Mouse (Mus musculus) stomach, embryonic 15.5 days (tissue): ENCODE results near the gene Phf21a. TPM values are rescaled to one million over a fixed set of nuclear protein-coding genes. Genes with fewer than 3 reads are reported as not detected.

ENCODE experiments used
- ATAC-seq: fragments of 200-750 bp; cut with Nextera tagmentation; 2 replicates; pipeline ENCODE4 v1.8.0; 2017; ENCODE audit warnings: low read depth, moderate number of reproducible peaks, moderate TSS enrichment; ENCODE audit not compliant: insufficient read depth, low FRiP score
- H3K27ac ChIP-seq: fragments of 300-500 bp; sonication (generic); 2 replicates; pipeline ENCODE4 v1.5.1; 2015; ENCODE audit warnings: mild to moderate bottlenecking, inconsistent platforms
- H3K27me3 ChIP-seq: fragments of 300-500 bp; sonication (generic); replicated peaks from 2 replicates; pipeline ENCODE4 v1.6.1; 2015; ENCODE audit warnings: inconsistent platforms
- H3K36me3 ChIP-seq: fragments of 300-500 bp; sonication (generic); 2 replicates; pipeline ENCODE4 v1.6.1; 2015; ENCODE audit warnings: inconsistent platforms
- H3K4me1 ChIP-seq: fragments of 300-500 bp; sonication (generic); 2 replicates; pipeline ENCODE4 v1.6.1; 2015; ENCODE audit warnings: inconsistent platforms
- H3K4me2 ChIP-seq: fragments of 300-500 bp; sonication (generic); 2 replicates; pipeline ENCODE4 v1.6.1; 2015; ENCODE audit warnings: mild to moderate bottlenecking, inconsistent platforms
- H3K4me3 ChIP-seq: fragments of 300-500 bp; sonication (generic); replicated peaks from 2 replicates; pipeline ENCODE4 v1.5.1; 2015; ENCODE audit warnings: inconsistent platforms
- H3K9ac ChIP-seq: fragments of 300-500 bp; sonication (generic); 2 replicates; pipeline ENCODE4 v1.6.1; 2015; ENCODE audit warnings: inconsistent platforms
- H3K9me3 ChIP-seq: fragments of 300-500 bp; sonication (generic); 2 replicates; pipeline ENCODE4 v1.6.1; 2016; ENCODE audit warnings: inconsistent platforms
- WGBS: fragments of 180-500 bp; shearing (Covaris S2); methylation state at CpG from one replicate; pipeline ENCODE4 v1.1.7; 2015; 5-methylcytosine and 5-hydroxymethylcytosine counted together
- microRNA counts: library from miRNA; unstranded; fragments of <30 nt; microRNA quantifications from one replicate; lab custom pipeline; 2016
- microRNA-seq: library from miRNA; unstranded; fragments of <30 nt; microRNA quantifications from one replicate; pipeline ENCODE4, GENCODE M21; 2016
- polyA plus RNA-seq: library from polyadenylated mRNA; unstranded; fragments of >200 nt; fragmentation: Nextera tagmentation; extraction: Ambion mirVana; gene quantifications from 2 replicates; pipeline ENCODE4 v1.2.1, GENCODE M21; 2015

The Phf21a gene
- polyA plus RNA-seq, 1 experiment from 2014 or later, result 18.8 TPM

DNA sequence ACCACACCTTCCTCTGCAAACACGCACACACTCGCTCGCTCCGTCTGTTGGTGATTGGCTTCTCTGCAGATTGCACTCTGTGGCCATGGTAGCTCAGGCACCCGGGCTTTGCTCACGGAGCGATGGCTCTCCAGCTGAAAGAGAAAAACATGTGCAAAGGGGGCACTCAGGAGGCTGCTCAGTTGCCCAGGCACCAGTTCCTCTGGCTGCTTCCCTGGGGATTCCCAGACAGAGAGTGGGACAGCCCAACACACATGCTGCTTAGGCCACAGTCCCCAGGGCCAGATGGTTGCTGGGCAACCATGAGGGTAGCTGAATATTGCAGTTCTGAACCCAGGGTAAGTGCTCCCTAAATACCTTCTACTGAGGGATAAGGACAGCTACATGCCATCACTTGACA, 312.8 kb downstream of the Phf21a start:
- WGBS, result 80% methylated on average over 7 of the region's 7 CpGs
- H3K9me3 ChIP-seq, result no peaks in the 10 kb centered on the region
- peaks cover 39% of the 10 kb centered on the region for H3K36me3 ChIP-seq

DNA sequence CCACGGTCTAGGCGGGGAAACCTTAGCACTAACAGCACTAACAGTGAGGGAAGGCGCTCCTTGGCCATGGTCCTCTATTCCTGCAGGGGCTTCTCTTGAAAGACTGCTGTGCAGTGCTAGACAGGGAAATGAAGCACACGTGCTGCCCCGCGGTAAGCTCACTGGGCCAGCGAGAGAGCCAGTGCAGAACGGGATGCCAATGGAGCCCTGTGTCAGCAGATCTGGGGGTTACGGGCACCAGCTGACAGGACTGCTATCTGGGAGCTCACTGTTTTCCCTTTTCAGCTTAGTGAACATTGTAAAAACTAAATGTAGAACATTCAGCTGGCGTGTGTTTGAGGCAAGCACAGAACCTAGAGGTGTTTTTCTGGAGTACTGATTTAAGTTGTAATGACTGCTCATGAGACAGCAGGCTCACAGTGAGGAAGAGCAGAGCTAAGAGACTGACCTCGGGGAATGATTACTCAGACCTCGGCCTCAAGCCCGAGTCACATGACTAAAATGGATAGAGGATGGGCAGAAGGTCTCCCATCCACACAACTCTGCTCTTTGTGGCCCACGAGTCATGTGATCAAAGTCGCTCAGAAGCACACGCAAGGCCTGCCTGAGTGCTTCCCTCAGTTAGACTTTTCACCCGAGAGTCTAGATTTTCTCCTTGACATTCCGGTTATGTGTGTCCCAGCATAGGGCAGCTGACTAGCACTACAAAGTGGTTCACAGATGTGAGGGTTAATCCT, 315.6 kb downstream of the Phf21a start:
- H3K36me3 ChIP-seq, result peaks cover 62% of the 10 kb centered on the region
- H3K4me2 ChIP-seq, result no peak overlapping the region
- H3K9ac ChIP-seq, result no peak overlapping the region
- ATAC-seq, result no peak
- WGBS, result 87% methylated on average over 18 of the region's 18 CpGs
- no peaks in the 10 kb centered on the region for H3K27me3 ChIP-seq
- no peak overlapping the region for H3K4me3 ChIP-seq
- no peaks in the 10 kb centered on the region for H3K9me3 ChIP-seq
- H3K27ac ChIP-seq, result no peak overlapping the region
- no peaks in the 10 kb centered on the region for H3K4me1 ChIP-seq

More for the DNA sequence above, 312.8 kb downstream of the Phf21a start:
- H3K9ac ChIP-seq, result no peak overlapping the region
- 0 out of 2 replicates have a peak, but pooled peaks cover 2% of the 10 kb centered on the region for H3K27me3 ChIP-seq
- no peak overlapping the region for H3K4me3 ChIP-seq
- H3K4me2 ChIP-seq, result no peak overlapping the region
- H3K4me1 ChIP-seq, result peaks cover 3% of the 10 kb centered on the region; the same call in 1 of the 2 replicates
- ATAC-seq, result no peak
- H3K27ac ChIP-seq, result no peak overlapping the region

DNA sequence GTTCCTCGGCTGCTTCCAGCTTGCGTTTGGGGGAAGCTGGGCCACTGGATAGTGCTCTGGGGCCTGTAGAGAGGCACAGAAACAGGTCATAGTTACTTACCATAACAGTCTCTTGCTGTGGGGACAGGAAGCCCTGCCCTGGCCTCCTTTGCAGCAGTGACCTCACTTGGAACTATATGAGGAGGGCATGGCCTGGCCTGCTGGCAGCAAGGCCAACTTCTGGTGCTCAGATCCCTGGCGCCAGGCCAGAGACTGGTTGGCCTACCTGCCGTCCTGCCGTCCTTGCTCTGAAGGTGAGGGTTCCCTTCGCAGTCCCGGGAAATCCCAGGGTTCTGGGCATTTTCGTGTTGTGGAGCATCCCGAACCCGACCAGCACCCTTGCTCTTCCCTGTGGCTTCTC, 318.8 kb downstream of the Phf21a start:
- H3K36me3 ChIP-seq, result peaks cover 74% of the 10 kb centered on the region
- 89% methylated on average over 10 of the region's 10 CpGs for WGBS

More for the DNA sequence above, 318.8 kb downstream of the Phf21a start:
- no peaks in the 10 kb centered on the region for H3K4me1 ChIP-seq
- no peak overlapping the region for H3K9ac ChIP-seq
- no peaks in the 10 kb centered on the region for H3K27me3 ChIP-seq
- no peaks in the 10 kb centered on the region for H3K9me3 ChIP-seq
- H3K4me2 ChIP-seq, result no peak overlapping the region
- no peak overlapping the region for H3K27ac ChIP-seq
- no peak overlapping the region for H3K4me3 ChIP-seq
- no peak for ATAC-seq

MicroRNA genes within 50 kb of the gene (microRNA counts, 519-probe panel; counts per million panel counts)
- 2,828 counts per million, percentile 71 among the panel's probes with 10 or more counts for microRNA mmu-miR-1955 (lab: Ali Mortazavi, UCI)

Small RNA genes within 50 kb of the gene (microRNA-seq; reads per million reads assigned to microRNA genes)
- gene Mir1955, result 20.5 reads per million, percentile 32 among the genes with 10 or more reads in this experiment
- gene Mir7000, result not detected

Other genes with a start within 250 kb of the Phf21a start
- 0.21 and 0.27 TPM in 2 replicates for gene Chrm4, start 165.9 kb upstream of the Phf21a start, polyA plus RNA-seq
- 587 and 735 TPM in 2 replicates for gene Mdk, start 160.8 kb upstream of the Phf21a start, polyA plus RNA-seq
- gene Gm9821, start 147.4 kb upstream of the Phf21a start, polyA plus RNA-seq, result 0.66 and 0.71 TPM in 2 replicates
- 50.9 and 51.1 TPM in 2 replicates for gene Dgkz, start 117.3 kb upstream of the Phf21a start, polyA plus RNA-seq
- 20.4 and 20.6 TPM in 2 replicates for gene Creb3l1, start 68.6 kb upstream of the Phf21a start, polyA plus RNA-seq